Mouse (Mus musculus): ENCODE measurements around the gene Slc22a12. TPM values are rescaled to one million over a fixed set of nuclear protein-coding genes. Genes with fewer than 3 reads are reported as not detected.

The Slc22a12 gene
- polyA plus RNA-seq (2015; fragmentation: Nextera tagmentation; extraction: Ambion mirVana), result not detected in 2 replicates

GRCm38 (mm10) chr19:6542367-6543034, at the start of gene Slc22a12:
Gene Slc22a12, minus strand, starts transcription at chr19:6543032.

Small RNAs within 50 kb of the gene (microRNA-seq; reads per million reads assigned to microRNA genes)
- 0 reads per million in 2 experiments for gene Gm26460

Other genes with a start within 250 kb of the Slc22a12 start
- gene Cdc42bpg, start 236.6 kb downstream of the Slc22a12 start, polyA plus RNA-seq (2015; fragmentation: Nextera tagmentation; extraction: Ambion mirVana), result 0.41 and 0.46 TPM in 2 replicates
- 18.5 and 21.1 TPM in 2 replicates for gene Men1, start 208.1 kb downstream of the Slc22a12 start, polyA plus RNA-seq (2015; fragmentation: Nextera tagmentation; extraction: Ambion mirVana)
- gene Map4k2, start 201.9 kb downstream of the Slc22a12 start, polyA plus RNA-seq (2015; fragmentation: Nextera tagmentation; extraction: Ambion mirVana), result 4.4 and 4.9 TPM in 2 replicates
- 45.9 and 50.2 TPM in 2 replicates for gene Sf1, start 179.3 kb downstream of the Slc22a12 start, polyA plus RNA-seq (2015; fragmentation: Nextera tagmentation; extraction: Ambion mirVana)
- gene Pygm, start 158.6 kb downstream of the Slc22a12 start, polyA plus RNA-seq (2015; fragmentation: Nextera tagmentation; extraction: Ambion mirVana), result 1,248 and 1,567 TPM in 2 replicates
- 77.1 and 83.7 TPM in 2 replicates for gene Rasgrp2, start 143.7 kb downstream of the Slc22a12 start, polyA plus RNA-seq (2015; fragmentation: Nextera tagmentation; extraction: Ambion mirVana)
- gene Nrxn2, start 124.3 kb downstream of the Slc22a12 start, polyA plus RNA-seq (2015; fragmentation: Nextera tagmentation; extraction: Ambion mirVana), result 0.54 and 0.63 TPM in 2 replicates